Mouse (Mus musculus) forebrain, embryonic 14.5 days (tissue): Measurements from ENCODE around the gene Lrrc45. TPM values are rescaled to one million over a fixed set of nuclear protein-coding genes. Genes with fewer than 3 reads are reported as not detected.
"Not testable (repeated sequence)": the region's sequence is repeated elsewhere in the genome, so short reads cannot be mapped to it uniquely, and the experiment has no call there.

ENCODE experiments used
- ATAC-seq: fragments of 200-750 bp; cut with Nextera tagmentation; 2 replicates; pipeline ENCODE4 v1.8.0; 2017; ENCODE audit warnings: mild to moderate bottlenecking, moderate library complexity
- DNase-seq: peaks from one replicate; pipeline ENCODE4 v3.0.0-alpha.2; 2015; ENCODE audit warnings: low spot score
- H3K27ac ChIP-seq: fragments of 300-500 bp; sonication (generic); 2 replicates; pipeline ENCODE4 v1.5.1; 2014; ENCODE audit warnings: low read depth, mild to moderate bottlenecking, control low read depth, low read length, moderate library complexity
- H3K27me3 ChIP-seq: fragments of 300-500 bp; sonication (generic); replicated peaks from 2 replicates; pipeline ENCODE4 v1.6.1; 2014; ENCODE audit warnings: low read length, control low read depth, mixed read lengths; ENCODE audit not compliant: control insufficient read depth, insufficient read depth
- H3K36me3 ChIP-seq: fragments of 300-500 bp; sonication (generic); 2 replicates; pipeline ENCODE4 v1.6.1; 2014; ENCODE audit warnings: low read length, control low read depth; ENCODE audit not compliant: control insufficient read depth, insufficient read depth
- H3K4me1 ChIP-seq: fragments of 300-500 bp; sonication (generic); 2 replicates; pipeline ENCODE4 v1.6.1; 2014; ENCODE audit warnings: antibody characterized with exemption, low read length, control low read depth; ENCODE audit not compliant: control insufficient read depth, insufficient read depth
- H3K4me2 ChIP-seq: fragments of 300-500 bp; sonication (generic); 2 replicates; pipeline ENCODE4 v1.6.1; 2014; ENCODE audit warnings: mild to moderate bottlenecking, control low read depth, low read length
- H3K4me3 ChIP-seq: fragments of 300-500 bp; sonication (generic); 2 replicates; pipeline ENCODE4 v1.5.1; 2014; ENCODE audit warnings: low read depth, low read length, control low read depth
- H3K9ac ChIP-seq: fragments of 300-500 bp; sonication (generic); 2 replicates; pipeline ENCODE4 v1.6.1; 2014; ENCODE audit warnings: mild to moderate bottlenecking, low read length, control low read depth, moderate library complexity
- H3K9me3 ChIP-seq: fragments of 300-500 bp; sonication (generic); replicated peaks from 2 replicates; pipeline ENCODE4 v1.6.1; 2016; ENCODE audit warnings: low read length, control low read depth, mixed read lengths; ENCODE audit not compliant: control insufficient read depth
- WGBS: fragments of 180-500 bp; shearing (Covaris S2); extraction: QIAGEN DNeasy Blood & Tissue Kit; methylation state at CpG from one replicate; pipeline ENCODE4 v1.1.7; 2014; 5-methylcytosine and 5-hydroxymethylcytosine counted together
- polyA plus RNA-seq: library from polyadenylated mRNA; unstranded; fragments of >200 nt; fragmentation: Nextera tagmentation; extraction: Ambion mirVana; gene quantifications from 2 replicates; pipeline ENCODE4 v1.2.1, GENCODE M21; 2014

The Lrrc45 gene
- polyA plus RNA-seq, 1 experiment from 2014 or later, result 39.0 TPM

DNA sequence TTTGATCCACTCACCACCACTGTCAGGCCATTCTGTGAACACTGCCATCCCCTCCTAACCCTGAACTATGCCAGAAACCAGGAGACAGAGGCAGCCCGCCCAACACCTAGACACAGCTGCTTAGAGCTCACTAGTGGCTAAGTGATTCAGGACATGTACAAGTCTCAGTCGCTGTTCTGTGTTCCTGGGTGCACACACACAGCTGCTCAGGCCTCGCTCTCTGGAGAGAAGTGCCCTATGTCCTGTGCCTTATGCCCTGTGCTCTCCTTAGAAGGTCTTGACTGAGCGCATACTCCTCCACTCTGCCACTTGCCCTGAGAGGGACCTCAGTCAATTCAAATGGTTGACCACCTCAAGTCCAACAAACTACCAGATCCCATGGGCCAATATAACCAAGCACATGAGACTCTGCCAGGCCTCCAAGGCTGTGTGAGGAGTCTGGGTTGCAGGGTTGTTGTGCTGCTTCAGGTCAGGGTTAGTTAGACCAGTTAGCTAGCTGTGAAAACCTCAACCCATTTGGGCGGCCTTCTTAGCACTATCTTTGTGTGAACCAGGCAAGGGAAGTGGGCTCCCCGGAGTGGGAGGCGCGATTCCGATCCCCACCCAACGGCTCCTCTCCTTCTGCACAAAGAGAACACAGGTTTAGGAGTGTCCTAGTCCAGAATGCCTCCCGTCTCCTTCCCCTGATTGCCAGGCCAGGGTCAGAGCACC, 15.0 kb downstream of the Lrrc45 start:
- 68% methylated on average over 11 of the region's 11 CpGs for WGBS
- H3K27me3 ChIP-seq, result no peaks in the 10 kb centered on the region

DNA sequence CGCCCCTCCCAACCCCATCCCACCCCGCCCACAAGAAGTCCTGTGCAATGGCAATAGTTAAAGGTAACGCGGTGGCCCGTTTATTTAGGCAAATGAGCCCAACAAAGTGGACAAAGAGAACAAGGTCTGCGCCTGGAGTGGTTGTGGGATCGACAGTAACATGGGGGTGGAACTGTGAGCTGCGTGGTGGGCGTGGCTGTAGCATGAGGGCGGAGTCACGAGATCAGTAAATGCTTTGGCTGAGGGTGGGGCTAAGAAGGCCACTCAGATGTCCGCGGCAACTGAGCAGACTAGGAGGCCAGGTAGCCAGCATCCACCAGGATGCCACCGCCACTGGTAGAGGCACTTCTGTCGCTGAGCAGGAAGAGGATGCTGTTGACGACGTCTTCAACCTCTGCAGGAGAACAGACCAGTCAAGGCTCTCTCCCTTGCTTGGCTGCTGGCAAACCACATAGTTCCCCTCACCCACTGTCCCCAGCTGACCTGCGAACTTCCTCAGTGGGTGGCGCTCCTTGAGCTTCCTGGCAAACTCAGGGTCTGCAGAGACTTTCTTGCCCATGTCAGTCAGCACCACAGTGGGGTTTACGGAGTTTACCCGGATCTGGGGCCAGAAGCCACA, 15.8 kb downstream of the Lrrc45 start:
- H3K27ac ChIP-seq, H3K27me3 ChIP-seq, H3K4me3 ChIP-seq, H3K9ac ChIP-seq, H3K36me3 ChIP-seq, H3K9me3 ChIP-seq, H3K4me1 ChIP-seq: not testable (repeated sequence)
- WGBS, result 1% methylated on average over 17 of the region's 21 CpGs
- ATAC-seq (peak; percentile 47; the same call in 1 of the 2 replicates), DNase-seq (peak; percentile 40)
- H3K4me2 ChIP-seq, result peak overlapping the region; percentile 28; the same call in 1 of the 2 replicates

More for the DNA sequence above, 15.0 kb downstream of the Lrrc45 start:
- peaks cover 4% of the 10 kb centered on the region; the same call in 1 of the 2 replicates for H3K4me1 ChIP-seq
- no peak overlapping the region for H3K4me2 ChIP-seq
- H3K4me3 ChIP-seq, result no peak overlapping the region
- H3K36me3 ChIP-seq, result 0 out of 2 replicates have a peak, but pooled peaks cover under 1% of the 10 kb centered on the region
- DNase-seq (no peak), ATAC-seq (no peak)
- H3K9ac ChIP-seq, result no peak overlapping the region
- no peak overlapping the region for H3K27ac ChIP-seq
- H3K9me3 ChIP-seq, result no peaks in the 10 kb centered on the region

GRCm38 (mm10) chr11:120730331-120730870, 16.7 kb downstream of the Lrrc45 start:
- Histone ChIP-seq H3K9me3 (no peaks in the 10 kb centered on the region), H3K27me3 (no peaks in the 10 kb centered on the region), H3K9ac (no peak overlapping the region), H3K4me3 (no peak overlapping the region), H3K4me1 (peaks cover 4% of the 10 kb centered on the region; the same call in 1 of the 2 replicates), H3K27ac (no peak overlapping the region), H3K36me3 (no peaks in the 10 kb centered on the region), H3K4me2 (no peak overlapping the region)
- DNase-seq, result no peak
- 87% methylated on average over 10 of the region's 10 CpGs for WGBS
- ATAC-seq, result no peak

GRCm38 (mm10) chr11:120731395-120731794, 17.7 kb downstream of the Lrrc45 start:
- ATAC-seq, result no peak
- Histone ChIP-seq H3K4me3 (no peak overlapping the region), H3K9ac (no peak overlapping the region), H3K9me3 (no peaks in the 10 kb centered on the region), H3K27me3 (no peaks in the 10 kb centered on the region), H3K4me1 (peaks cover 3% of the 10 kb centered on the region; the same call in 1 of the 2 replicates), H3K27ac (no peak overlapping the region), H3K36me3 (no peaks in the 10 kb centered on the region), H3K4me2 (no peak overlapping the region)
- WGBS, result 96% methylated on average over 1 of the region's 1 CpGs
- DNase-seq, result no peak

- no peaks in the 10 kb centered on the region; the same call in 1 of the 2 replicates for H3K4me1 ChIP-seq
- no peak within 1 kb of the TSS for H3K27ac ChIP-seq
- no peaks in the 10 kb centered on the region for H3K27me3 ChIP-seq
- H3K4me3 ChIP-seq, result no peak within 1 kb of the TSS
- DNase-seq, result no peak
- ATAC-seq, result no peak
- no peaks in the 10 kb centered on the region for H3K9me3 ChIP-seq
- H3K4me2 ChIP-seq, result no peak within 1 kb of the TSS
- no peaks in the 10 kb centered on the region for H3K36me3 ChIP-seq
- no peak within 1 kb of the TSS for H3K9ac ChIP-seq
- 82% methylated on average over 12 of the region's 12 CpGs for WGBS
Observed at GRCm38 (mm10) chr11:120731858-120732680, 18.3 kb downstream of the Lrrc45 start, which contains the start of gene Cbr2. Gene Cbr2, minus strand, starts transcription at chr11:120732114.

DNA sequence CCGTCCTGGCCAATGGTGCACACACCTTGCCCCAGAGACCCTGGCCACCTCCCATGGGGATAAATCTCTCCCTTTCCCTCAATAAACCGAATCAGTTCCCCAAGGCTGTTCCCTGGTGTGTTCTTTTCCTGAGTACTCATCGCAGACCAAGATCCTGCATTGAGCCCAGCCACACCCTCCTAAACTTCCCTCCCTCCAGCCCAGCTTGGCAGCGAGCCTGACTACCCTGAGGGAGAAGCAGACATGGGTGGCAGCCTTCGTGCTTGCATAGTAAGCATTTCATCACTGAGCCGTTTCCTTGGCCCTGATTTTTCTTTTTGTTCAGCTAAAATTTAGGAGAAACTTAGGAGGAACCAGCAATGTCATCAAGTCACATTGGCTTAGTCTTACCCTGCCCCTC, 19.8 kb downstream of the Lrrc45 start:
- Histone ChIP-seq H3K27me3 (no peaks in the 10 kb centered on the region), H3K27ac (no peak overlapping the region), H3K9me3 (no peaks in the 10 kb centered on the region), H3K36me3 (no peaks in the 10 kb centered on the region), H3K4me1 (no peaks in the 10 kb centered on the region; the same call in 1 of the 2 replicates), H3K4me3 (no peak overlapping the region), H3K9ac (no peak overlapping the region), H3K4me2 (no peak overlapping the region)
- ATAC-seq (no peak), DNase-seq (no peak)
- 61% methylated on average over 6 of the region's 6 CpGs for WGBS

DNA sequence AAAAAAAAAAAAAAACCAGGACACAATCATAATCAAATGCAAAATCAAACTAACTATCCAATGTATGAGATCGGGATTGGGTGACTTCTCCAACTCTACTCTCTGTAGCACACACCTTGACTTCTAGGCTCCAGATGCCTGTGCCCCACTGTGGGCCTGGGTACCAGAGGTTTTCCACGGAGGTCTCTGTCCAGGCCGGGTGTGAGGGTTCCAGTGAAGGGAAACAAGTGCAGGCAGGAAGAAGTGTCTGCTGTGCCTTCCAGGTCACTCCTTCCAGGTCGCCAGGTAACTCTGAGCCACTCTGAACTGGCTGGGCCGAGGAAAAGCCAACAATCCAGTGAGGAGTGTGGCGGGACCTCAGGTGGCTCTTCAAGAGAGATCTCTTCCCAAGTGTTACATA, 22.7 kb downstream of the Lrrc45 start:
- Histone ChIP-seq H3K9me3 (no peaks in the 10 kb centered on the region), H3K36me3 (no peaks in the 10 kb centered on the region), H3K4me2 (no peak overlapping the region), H3K27me3 (no peaks in the 10 kb centered on the region), H3K4me3 (no peak overlapping the region), H3K9ac (no peak overlapping the region), H3K27ac (no peak overlapping the region), H3K4me1 (no peaks in the 10 kb centered on the region)
- ATAC-seq, result no peak
- no peak for DNase-seq
- 71% methylated on average over 6 of the region's 6 CpGs for WGBS

DNA sequence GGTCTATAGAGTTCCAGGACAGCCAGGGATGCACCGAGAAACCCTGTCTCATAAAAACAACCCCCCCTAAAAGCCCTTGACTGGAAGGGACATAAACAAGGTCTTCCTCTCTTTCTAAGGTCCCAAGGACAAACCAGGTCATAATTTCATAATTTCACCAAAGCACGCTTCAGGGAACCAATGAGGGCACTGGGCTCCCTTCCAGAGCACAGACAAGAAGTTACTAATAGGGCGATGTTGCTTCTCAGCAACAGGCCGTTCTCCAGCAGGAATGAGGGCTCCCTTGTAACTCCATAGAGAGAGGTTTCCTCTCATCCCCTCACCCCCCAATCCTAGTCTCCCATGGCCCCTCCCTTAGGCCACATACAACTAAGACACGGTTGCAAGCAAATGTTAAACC, 27.3 kb downstream of the Lrrc45 start:
- H3K4me1 ChIP-seq, result no peaks in the 10 kb centered on the region
- H3K9ac ChIP-seq, result no peak overlapping the region
- no peaks in the 10 kb centered on the region for H3K36me3 ChIP-seq
- H3K27me3 ChIP-seq, result no peaks in the 10 kb centered on the region
- DNase-seq, result no peak
- no peak overlapping the region for H3K4me3 ChIP-seq
- H3K27ac ChIP-seq, result no peak overlapping the region
- no peak for ATAC-seq
- H3K9me3 ChIP-seq, result no peaks in the 10 kb centered on the region
- 89% methylated on average over 5 of the region's 5 CpGs for WGBS
- no peak overlapping the region for H3K4me2 ChIP-seq
